Comparison of ENCODE assay signal across 26 mouse cellular contexts in the genomic region with DNA sequence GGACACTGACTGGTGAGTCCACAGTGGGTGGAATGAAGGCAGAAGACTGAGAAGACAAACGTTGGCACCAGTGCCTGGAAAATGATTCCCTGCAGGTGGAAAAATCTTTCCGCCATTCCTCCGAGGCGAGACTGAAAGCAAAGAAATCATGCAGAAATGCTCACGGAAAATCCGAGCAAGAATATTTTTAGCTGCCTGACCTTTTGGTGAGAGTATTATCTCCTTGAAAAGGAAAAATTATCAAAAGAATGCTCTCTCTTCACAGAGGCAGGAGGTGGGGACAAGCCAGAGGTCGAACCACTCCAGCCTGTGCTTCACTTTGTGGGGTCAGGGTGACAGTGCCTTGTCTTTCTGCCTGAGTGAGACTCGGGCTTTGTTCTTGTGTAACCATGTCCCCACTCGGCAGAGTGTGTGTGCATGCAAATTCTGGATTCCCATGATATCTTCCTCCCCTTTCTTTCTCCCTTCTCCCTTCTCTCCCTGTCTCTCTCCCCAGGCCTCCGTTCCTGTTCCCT. TPM values are rescaled to one million over a fixed set of nuclear protein-coding genes. Genes with fewer than 3 reads are reported as not detected.
DNase-seq lines count a peak whose midpoint lies in the region; ATAC-seq lines count a peak whose summit lies in the region.
"Had no signal": no experiment of that assay in that cellular context is flagged by ENCODE, and none has a peak within 500 bp of the region (broad histone marks: within the 10 kb centered on the region; RNA-seq: fewer than 3 reads in every experiment).

No protein-coding gene starts in this region.

- peaks cover 24% of the 10 kb centered on the region for H3K4me1 ChIP-seq in heart, embryonic 11.5 days (ENCODE audit: control insufficient read depth, insufficient read depth, low read length)
- peaks cover 11% of the 10 kb centered on the region for H3K4me1 ChIP-seq in midbrain, embryonic 10.5 days
- no peaks in the 10 kb centered on the region for H3K4me1 ChIP-seq in midbrain, embryonic 14.5 days (ENCODE audit: control insufficient read depth, insufficient read depth, low read length)
- H3K4me1 ChIP-seq: hindbrain, embryonic 12.5 days; lung, embryonic 15.5 days; megakaryocyte, embryonic 14.5 days had no signal

- no peak overlapping the region for H3K4me2 ChIP-seq in heart, embryonic 11.5 days
- H3K4me2 ChIP-seq in midbrain, embryonic 14.5 days (ENCODE audit: low read length), result no peak overlapping the region
- H3K4me2 ChIP-seq: hindbrain, embryonic 12.5 days; limb, embryonic 15.5 days; lung, embryonic 15.5 days had no signal

- ATAC-seq in heart, embryonic 11.5 days (replicated peaks; ENCODE audit: insufficient number of reproducible peaks, low FRiP score, low TSS enrichment), result no peak
- ATAC-seq in midbrain, embryonic 14.5 days (ENCODE audit: low FRiP score, low TSS enrichment), result no peak
- ATAC-seq: CD4-positive, CD25-positive, alpha-beta regulatory T cell, adult 4 months had no signal

- peak overlapping the region; percentile 50 for H3K27ac ChIP-seq in heart, embryonic 11.5 days (ENCODE audit: low read depth, low read length)
- H3K27ac ChIP-seq in midbrain, embryonic 10.5 days (replicated peaks), result peak overlapping the region; percentile 46; the same call in 1 of the 2 replicates
- H3K27ac ChIP-seq in midbrain, embryonic 14.5 days (replicated peaks; ENCODE audit: low read depth, low read length), result no peak overlapping the region
- H3K27ac ChIP-seq: hindbrain, embryonic 12.5 days; kidney, postnatal 0 days; left cerebral cortex, adult 2 months; limb, embryonic 15.5 days; liver, embryonic 14.5 days; lung, embryonic 15.5 days; stomach, postnatal 0 days had no signal

- DNase-seq in adrenal gland, postnatal 10 days, result peak; percentile 16
- no peak for DNase-seq in adrenal gland, adult 18-20 months (ENCODE audit: low spot score in 2 of 2)
- DNase-seq in heart, postnatal 25 days (ENCODE audit: low spot score), result no peak
- no peak for DNase-seq in midbrain, embryonic 10.5 days (ENCODE audit: low spot score)
- DNase-seq in midbrain, embryonic 14.5 days, result no peak
- peak; percentile 13 for DNase-seq in brain, adult 2 months (ENCODE audit: low read depth, low spot score)
- DNase-seq in urinary bladder, adult 18-20 months (ENCODE audit: low spot score in 2 of 2), result no peak
- DNase-seq: cerebellum, adult 18-20 months; cerebellum, postnatal 14 days; kidney, adult 11 months; layer of hippocampus, adult 9-11 months; left cerebral cortex, postnatal 4 days; lung, postnatal 36 days; right cerebral cortex, postnatal 14 days; thymus, adult 2 months; thymus, postnatal 4 days had no signal

- 36% methylated on average over 10 of the region's 10 CpGs for WGBS in heart, embryonic 11.5 days (ENCODE audit: insufficient replicate concordance)
- WGBS in midbrain, embryonic 10.5 days, result 78% methylated on average over 10 of the region's 10 CpGs
- WGBS in midbrain, embryonic 14.5 days, result 70% methylated on average over 10 of the region's 10 CpGs

- peak overlapping the region; percentile 23; the same call in 1 of the 2 replicates for H3K9ac ChIP-seq in heart, embryonic 11.5 days (ENCODE audit: low read depth, low read length)
- H3K9ac ChIP-seq in midbrain, embryonic 14.5 days (replicated peaks; ENCODE audit: low read length), result no peak overlapping the region
- H3K9ac ChIP-seq: hindbrain, embryonic 12.5 days; limb, embryonic 15.5 days; liver, embryonic 14.5 days; lung, embryonic 15.5 days had no signal

- intact Hi-C loops in heart, postnatal 25 days (cut with DNase I), result no loop called here

- H3K4me3 ChIP-seq in heart, embryonic 11.5 days (ENCODE audit: low read depth, low read length), result no peak overlapping the region
- no peak overlapping the region for H3K4me3 ChIP-seq in midbrain, embryonic 10.5 days
- H3K4me3 ChIP-seq in midbrain, embryonic 14.5 days (replicated peaks; ENCODE audit: low read depth, low read length), result no peak overlapping the region
- H3K4me3 ChIP-seq: hindbrain, embryonic 12.5 days; left cerebral cortex, adult 2 months; limb, embryonic 15.5 days; lung, embryonic 15.5 days; megakaryocyte, embryonic 14.5 days had no signal

- H3K9me3 ChIP-seq in heart, embryonic 11.5 days (replicated peaks; ENCODE audit: control insufficient read depth, low read length), result no peaks in the 10 kb centered on the region
- H3K9me3 ChIP-seq in midbrain, embryonic 10.5 days (replicated peaks), result no peaks in the 10 kb centered on the region
- no peaks in the 10 kb centered on the region for H3K9me3 ChIP-seq in midbrain, embryonic 14.5 days (ENCODE audit: control insufficient read depth, low read length)
- H3K9me3 ChIP-seq: hindbrain, embryonic 12.5 days; limb, embryonic 15.5 days; lung, embryonic 15.5 days; megakaryocyte, embryonic 14.5 days had no signal

- no peaks in the 10 kb centered on the region for H3K27me3 ChIP-seq in heart, embryonic 11.5 days (ENCODE audit: control insufficient read depth, insufficient read depth, low read length)
- no peaks in the 10 kb centered on the region for H3K27me3 ChIP-seq in midbrain, embryonic 10.5 days (ENCODE audit: low read depth, poor library complexity, severe bottlenecking)
- H3K27me3 ChIP-seq in midbrain, embryonic 14.5 days (ENCODE audit: control insufficient read depth, insufficient read depth, low read length), result no peaks in the 10 kb centered on the region
- H3K27me3 ChIP-seq: hindbrain, embryonic 12.5 days; limb, embryonic 15.5 days; lung, embryonic 15.5 days had no signal

- no peaks in the 10 kb centered on the region for H3K36me3 ChIP-seq in heart, embryonic 11.5 days (ENCODE audit: control insufficient read depth, insufficient read depth, low read length)
- H3K36me3 ChIP-seq in midbrain, embryonic 10.5 days, result no peaks in the 10 kb centered on the region
- no peaks in the 10 kb centered on the region for H3K36me3 ChIP-seq in midbrain, embryonic 14.5 days (ENCODE audit: control insufficient read depth, insufficient read depth, low read length)
- H3K36me3 ChIP-seq: hindbrain, embryonic 12.5 days; limb, embryonic 15.5 days; lung, embryonic 15.5 days had no signal

RNA-seq across cellular contexts. Expression of gene Tmem170b, which starts 49.9 kb away (rescaled TPM):
- 10 to 100 TPM; 23.6 TPM for total RNA-seq in adrenal gland, postnatal 10 days (2021)
- total RNA-seq in adrenal gland, adult 18-20 months (2021), result 10 to 100 TPM; 23.3 to 26.4 TPM
- 17.6 and 20.3 TPM in 2 replicates for polyA plus RNA-seq in heart, embryonic 11.5 days (2014; fragmentation: Nextera tagmentation; extraction: Ambion mirVana)
- total RNA-seq in heart, postnatal 25 days (2021), result 10 to 100 TPM; 20.4 to 21.5 TPM
- polyA plus RNA-seq in midbrain, embryonic 10.5 days (2016; fragmentation: Nextera tagmentation; extraction: Ambion mirVana), result 13.4 and 19.5 TPM in 2 replicates
- 57.0 and 66.1 TPM in 2 replicates for polyA plus RNA-seq in midbrain, embryonic 14.5 days (2014; fragmentation: Nextera tagmentation; extraction: Ambion mirVana)

Comparison
In these comparisons a context has a peak if more than half of its experiments do, and no peak if none do; other contexts are left out.
1. DNase-seq: peak in adrenal gland, postnatal 10 days (single experiment) and brain, adult 2 months (single experiment); none in adrenal gland, adult 18-20 months (0 of 2), heart, postnatal 25 days (single experiment), midbrain, embryonic 10.5 days (single experiment), midbrain, embryonic 14.5 days (single experiment) and urinary bladder, adult 18-20 months (0 of 2).